22 mouse cellular contexts compared by ENCODE assay signal in the genomic region with DNA sequence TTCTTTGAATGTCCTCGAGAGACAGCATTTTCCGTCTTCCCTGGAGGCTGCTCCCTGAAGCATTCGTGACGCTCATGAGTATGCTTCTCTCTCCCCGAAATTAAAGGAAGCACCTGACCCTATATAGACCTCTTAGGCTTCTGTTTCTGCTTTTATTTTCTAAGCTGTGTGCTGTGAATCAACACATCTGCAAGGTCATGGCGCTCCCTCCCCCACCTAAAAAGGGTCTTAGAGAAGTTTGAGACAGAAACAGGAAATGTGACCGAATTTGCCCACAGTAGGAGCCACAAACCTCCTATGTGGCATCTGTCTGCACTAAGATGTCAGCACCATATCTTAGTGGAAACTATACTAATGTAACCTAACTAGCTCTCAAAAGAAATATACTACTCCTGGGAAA.
"Had no signal": no experiment of that assay in that cellular context is flagged by ENCODE, and none has a peak within 500 bp of the region (broad histone marks: within the 10 kb centered on the region; RNA-seq: fewer than 3 reads in every experiment).

No protein-coding gene starts in this region.

- ATAC-seq: liver, embryonic 12.5 days; midbrain, embryonic 15.5 days had no signal

- H3K4me1 ChIP-seq: limb, embryonic 12.5 days; limb, embryonic 15.5 days; liver, embryonic 12.5 days; liver, embryonic 15.5 days; lung, embryonic 15.5 days; midbrain, embryonic 12.5 days; midbrain, embryonic 15.5 days; neural tube, embryonic 12.5 days; neural tube, embryonic 15.5 days; stomach, embryonic 15.5 days had no signal

- H3K9ac ChIP-seq: limb, embryonic 12.5 days; limb, embryonic 15.5 days; liver, embryonic 12.5 days; liver, embryonic 15.5 days; lung, embryonic 15.5 days; midbrain, embryonic 12.5 days; midbrain, embryonic 15.5 days; neural tube, embryonic 12.5 days; neural tube, embryonic 15.5 days; stomach, embryonic 15.5 days had no signal

- H3K27me3 ChIP-seq: limb, embryonic 12.5 days; limb, embryonic 15.5 days; liver, embryonic 12.5 days; liver, embryonic 15.5 days; lung, embryonic 15.5 days; midbrain, embryonic 12.5 days; midbrain, embryonic 15.5 days; neural tube, embryonic 12.5 days; neural tube, embryonic 15.5 days; stomach, embryonic 15.5 days had no signal

- H3K27ac ChIP-seq: limb, embryonic 12.5 days; limb, embryonic 15.5 days; liver, embryonic 12.5 days; liver, embryonic 15.5 days; lung, embryonic 15.5 days; midbrain, embryonic 12.5 days; midbrain, embryonic 15.5 days; neural tube, embryonic 12.5 days; neural tube, embryonic 15.5 days; stomach, embryonic 15.5 days had no signal

- H3K4me3 ChIP-seq: limb, embryonic 12.5 days; limb, embryonic 15.5 days; liver, embryonic 12.5 days; liver, embryonic 15.5 days; lung, embryonic 15.5 days; midbrain, embryonic 12.5 days; midbrain, embryonic 15.5 days; neural tube, embryonic 12.5 days; neural tube, embryonic 15.5 days; stomach, embryonic 15.5 days had no signal

- DNase-seq: kidney, adult 18-20 months; kidney, adult 9 months; kidney, postnatal 14 days; kidney, postnatal 4 days; left cerebral cortex, postnatal 4 days; lung, adult 18-20 months; lung, postnatal 10 days; lung, postnatal 36 days; right cerebral cortex, postnatal 25 days; spleen, adult 18-20 months; thymus, adult 18-20 months; thymus, postnatal 25 days had no signal

- H3K36me3 ChIP-seq: limb, embryonic 12.5 days; limb, embryonic 15.5 days; liver, embryonic 12.5 days; liver, embryonic 15.5 days; lung, embryonic 15.5 days; midbrain, embryonic 12.5 days; midbrain, embryonic 15.5 days; neural tube, embryonic 12.5 days; neural tube, embryonic 15.5 days; stomach, embryonic 15.5 days had no signal

- H3K9me3 ChIP-seq: limb, embryonic 12.5 days; limb, embryonic 15.5 days; lung, embryonic 15.5 days; midbrain, embryonic 12.5 days; midbrain, embryonic 15.5 days; neural tube, embryonic 12.5 days; neural tube, embryonic 15.5 days; stomach, embryonic 15.5 days had no signal

- H3K4me2 ChIP-seq: limb, embryonic 12.5 days; limb, embryonic 15.5 days; liver, embryonic 12.5 days; liver, embryonic 15.5 days; lung, embryonic 15.5 days; midbrain, embryonic 12.5 days; midbrain, embryonic 15.5 days; neural tube, embryonic 12.5 days; neural tube, embryonic 15.5 days; stomach, embryonic 15.5 days had no signal
